Mouse (Mus musculus) stomach, postnatal 0 days (tissue): ENCODE measurements around the gene Smim9.

ENCODE experiments used
- CTCF ChIP-seq: IDR thresholded peaks from 2 replicates; pipeline ENCODE4 v1.5.1; 2016; ENCODE audit warnings: antibody characterized with exemption, low read depth, mild to moderate bottlenecking, moderate library complexity
- EP300 ChIP-seq: optimal IDR thresholded peaks from 2 replicates; pipeline ENCODE3; 2016; ENCODE audit warnings: antibody characterized with exemption

GRCm38 (mm10) chrX:75152249-75152648, 11.3 kb downstream of the Smim9 start:
- TF ChIP-seq CTCF (no peak), EP300 (no peak)
